Mouse (Mus musculus) kidney, embryonic 14.5 days (tissue): ENCODE results near the gene Sart3. TPM values are rescaled to one million over a fixed set of nuclear protein-coding genes. Genes with fewer than 3 reads are reported as not detected.

Source experiments
- ATAC-seq: fragments of 200-750 bp; cut with Nextera tagmentation; 2 replicates; pipeline ENCODE4 v1.8.0; 2017; ENCODE audit warnings: moderate number of reproducible peaks, mild to moderate bottlenecking, moderate TSS enrichment, moderate library complexity; ENCODE audit not compliant: low FRiP score, low TSS enrichment
- H3K27ac ChIP-seq: fragments of 300-500 bp; sonication (generic); 2 replicates; pipeline ENCODE4 v1.5.1; 2014; ENCODE audit warnings: low read depth, mild to moderate bottlenecking, low read length, moderate library complexity, mixed read lengths
- H3K27me3 ChIP-seq: fragments of 300-500 bp; sonication (generic); 2 replicates; pipeline ENCODE4 v1.6.1; 2014; ENCODE audit warnings: mild to moderate bottlenecking, low read length; ENCODE audit not compliant: control insufficient read depth, insufficient read depth
- H3K36me3 ChIP-seq: fragments of 300-500 bp; sonication (generic); 2 replicates; pipeline ENCODE4 v1.6.1; 2014; ENCODE audit warnings: low read length, mixed read lengths; ENCODE audit not compliant: control insufficient read depth, insufficient read depth
- H3K4me1 ChIP-seq: fragments of 300-500 bp; sonication (generic); 2 replicates; pipeline ENCODE4 v1.6.1; 2014; ENCODE audit warnings: low read length, mixed read lengths; ENCODE audit not compliant: control insufficient read depth, insufficient read depth
- H3K4me2 ChIP-seq: fragments of 300-500 bp; sonication (generic); replicated peaks from 2 replicates; pipeline ENCODE4 v1.6.1; 2014; ENCODE audit warnings: low read depth, mild to moderate bottlenecking, low read length
- H3K4me3 ChIP-seq: fragments of 300-500 bp; sonication (generic); 2 replicates; pipeline ENCODE4 v1.5.1; 2014; ENCODE audit warnings: mild to moderate bottlenecking, low read length
- H3K9ac ChIP-seq: fragments of 300-500 bp; sonication (generic); 2 replicates; pipeline ENCODE4 v1.6.1; 2014; ENCODE audit warnings: low read depth, mild to moderate bottlenecking, low read length, moderate library complexity
- H3K9me3 ChIP-seq: fragments of 300-500 bp; sonication (generic); 2 replicates; pipeline ENCODE4 v1.6.1; 2016; ENCODE audit warnings: low read length; ENCODE audit not compliant: control insufficient read depth
- WGBS: fragments of 180-500 bp; shearing (Covaris S2); extraction: QIAGEN DNeasy Blood & Tissue Kit; methylation state at CpG from one replicate; pipeline ENCODE4 v1.1.7; 2014; 5-methylcytosine and 5-hydroxymethylcytosine counted together
- polyA plus RNA-seq: library from polyadenylated mRNA; unstranded; fragments of >200 nt; fragmentation: Nextera tagmentation; extraction: Ambion mirVana; gene quantifications from 2 replicates; pipeline ENCODE4 v1.2.1, GENCODE M21; 2014

Sart3 gene
- polyA plus RNA-seq, 1 experiment from 2014 or later: 53.0 TPM

DNA sequence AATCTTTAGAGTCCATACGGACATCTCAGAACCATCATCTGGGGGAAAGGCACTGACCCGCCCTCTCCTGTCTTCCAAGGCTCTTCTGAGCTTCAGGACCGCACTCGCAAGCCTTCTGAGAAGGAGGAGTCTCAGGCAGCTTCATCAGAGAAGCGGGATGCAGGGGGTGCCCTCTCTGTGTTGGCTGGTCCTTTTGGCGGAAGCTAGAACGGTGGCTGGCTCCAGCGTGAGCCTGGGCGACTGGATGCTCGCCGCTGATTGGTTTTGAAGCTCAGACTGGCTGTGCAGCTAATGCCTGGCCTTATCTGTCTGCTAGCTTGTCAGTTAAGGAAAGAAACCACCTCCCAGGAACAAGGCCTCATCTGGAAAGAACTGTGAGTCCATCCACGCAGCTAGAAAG is 45.1 kb downstream of the Sart3 start:
- Histone ChIP-seq H3K27me3 (no peaks in the 10 kb centered on the region), H3K36me3 (no peaks in the 10 kb centered on the region), H3K4me3 (no peak overlapping the region), H3K4me2 (no peak overlapping the region), H3K4me1 (no peaks in the 10 kb centered on the region), H3K9me3 (no peaks in the 10 kb centered on the region), H3K27ac (no peak overlapping the region), H3K9ac (no peak overlapping the region)
- WGBS: 65% methylated on average over 12 of the region's 12 CpGs
- no peak for ATAC-seq

DNA sequence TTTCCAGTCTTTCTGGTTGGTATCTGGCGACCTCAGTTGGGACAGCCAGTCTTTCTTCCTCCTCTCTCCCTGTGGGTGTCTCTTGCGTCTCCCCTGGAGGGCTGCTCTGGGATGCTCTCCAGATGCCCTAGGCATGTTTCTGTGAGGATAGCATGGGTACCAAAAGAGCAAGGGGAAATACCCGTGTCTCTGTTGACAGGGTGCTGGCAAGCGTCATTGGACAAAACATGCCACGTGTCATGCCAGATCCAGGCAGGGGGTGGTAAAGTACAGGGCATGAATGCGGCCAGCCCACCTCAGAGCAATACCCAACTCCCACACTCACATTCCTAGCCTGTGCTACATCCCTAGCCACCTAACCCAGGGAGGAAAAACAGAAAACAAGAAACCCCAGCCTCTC is 45.7 kb downstream of the Sart3 start:
- Histone ChIP-seq H3K4me2 (no peak overlapping the region), H3K27me3 (no peaks in the 10 kb centered on the region), H3K4me3 (no peak overlapping the region), H3K36me3 (no peaks in the 10 kb centered on the region), H3K9ac (no peak overlapping the region), H3K4me1 (no peaks in the 10 kb centered on the region), H3K9me3 (no peaks in the 10 kb centered on the region), H3K27ac (no peak overlapping the region)
- ATAC-seq: no peak
- WGBS: 80% methylated on average over 6 of the region's 6 CpGs

DNA sequence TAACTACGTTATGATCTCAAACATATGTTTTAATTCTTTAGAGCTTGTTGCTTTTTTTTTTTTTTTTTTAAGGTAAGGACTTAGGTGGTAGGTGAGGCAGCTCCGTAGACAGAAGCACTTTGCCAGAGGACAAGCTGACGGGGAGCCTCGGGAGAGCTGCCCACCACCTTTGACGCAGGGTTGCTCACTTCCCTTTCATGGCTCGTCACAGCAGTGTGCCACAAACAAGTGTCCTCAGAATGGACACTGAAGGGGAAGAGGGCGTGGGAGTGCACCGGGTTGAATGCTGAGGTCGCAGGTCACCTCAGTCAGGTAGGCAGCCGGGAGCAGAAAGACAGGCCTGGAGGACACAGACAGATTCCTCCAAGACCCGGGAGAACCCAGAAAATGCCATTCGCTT is 46.9 kb downstream of the Sart3 start:
- no peak overlapping the region for H3K4me3 ChIP-seq
- no peak for ATAC-seq
- no peaks in the 10 kb centered on the region for H3K27me3 ChIP-seq
- H3K9me3 ChIP-seq: no peaks in the 10 kb centered on the region
- H3K27ac ChIP-seq: no peak overlapping the region
- WGBS: 54% methylated on average over 12 of the region's 12 CpGs
- no peaks in the 10 kb centered on the region for H3K4me1 ChIP-seq
- H3K9ac ChIP-seq: no peak overlapping the region
- no peak overlapping the region for H3K4me2 ChIP-seq
- H3K36me3 ChIP-seq: no peaks in the 10 kb centered on the region

DNA sequence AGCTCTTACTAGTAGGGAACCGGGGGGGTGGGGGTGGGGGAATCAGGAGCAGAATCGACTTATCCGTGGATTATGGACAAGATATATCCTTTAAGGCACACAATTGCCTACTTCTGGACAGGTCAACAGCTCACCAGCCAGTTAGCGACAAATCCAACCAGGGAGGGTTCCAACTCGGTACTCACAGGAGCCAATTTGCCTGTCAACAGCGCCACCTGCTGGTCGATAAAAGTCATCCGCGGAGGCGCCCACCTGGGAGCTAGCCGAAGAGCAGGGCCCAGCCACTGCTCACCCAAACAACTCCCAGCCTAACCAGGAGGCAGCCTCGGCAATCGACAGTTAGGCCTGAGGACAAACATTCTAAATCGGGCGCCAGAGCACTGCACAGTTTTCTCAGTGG is 47.9 kb downstream of the Sart3 start, which contains the start of gene 1700069L16Rik:
Gene 1700069L16Rik, minus strand, starts transcription at position 327 of the 400 bp plus-strand sequence.
- Histone ChIP-seq H3K27ac (no peak within 1 kb of the TSS), H3K36me3 (no peaks in the 10 kb centered on the region), H3K9ac (no peak within 1 kb of the TSS), H3K4me1 (no peaks in the 10 kb centered on the region), H3K4me2 (no peak within 1 kb of the TSS), H3K9me3 (no peaks in the 10 kb centered on the region), H3K27me3 (no peaks in the 10 kb centered on the region), H3K4me3 (no peak within 1 kb of the TSS)
- WGBS: 1% methylated on average over 15 of the region's 15 CpGs
- ATAC-seq: peak; percentile 69; the same call in 1 of the 2 replicates

DNA sequence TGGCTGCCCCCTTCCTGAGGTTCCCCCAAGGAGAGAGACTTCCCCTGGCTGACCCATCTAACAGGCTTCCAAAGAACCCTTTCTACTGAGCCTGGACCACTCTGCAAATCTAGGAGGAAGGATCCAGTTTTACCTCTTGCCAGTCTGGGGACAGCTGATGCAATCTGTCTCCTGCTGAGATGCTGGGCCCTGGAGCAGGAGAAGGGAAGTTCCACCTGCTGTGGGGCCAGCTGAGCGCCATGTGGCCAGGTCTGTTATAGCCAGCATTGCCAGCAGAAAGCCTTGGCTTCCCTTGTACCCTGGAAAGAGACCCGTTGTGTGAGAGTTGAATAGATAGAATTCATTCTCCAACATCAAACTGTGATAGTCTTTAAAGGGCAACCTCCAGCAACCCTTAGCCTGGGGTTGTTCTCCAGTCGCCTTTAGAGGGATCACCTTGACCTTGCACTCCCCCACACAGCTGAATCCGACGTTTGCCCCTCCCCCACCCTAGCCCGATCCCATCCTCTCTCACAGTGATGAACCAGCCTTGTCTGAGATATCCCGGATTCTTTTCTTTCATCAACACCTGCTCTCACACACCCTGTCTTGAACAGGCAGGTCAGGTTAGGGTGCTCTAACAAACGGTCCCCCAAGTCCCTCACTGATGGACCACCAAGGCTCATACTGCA is 48.6 kb downstream of the Sart3 start:
- ATAC-seq: no peak
- Histone ChIP-seq H3K9ac (no peak overlapping the region), H3K9me3 (no peaks in the 10 kb centered on the region), H3K36me3 (no peaks in the 10 kb centered on the region), H3K27ac (no peak overlapping the region), H3K27me3 (no peaks in the 10 kb centered on the region), H3K4me3 (no peak overlapping the region), H3K4me1 (no peaks in the 10 kb centered on the region), H3K4me2 (no peak overlapping the region)
- WGBS: 36% methylated on average over 8 of the region's 8 CpGs

DNA sequence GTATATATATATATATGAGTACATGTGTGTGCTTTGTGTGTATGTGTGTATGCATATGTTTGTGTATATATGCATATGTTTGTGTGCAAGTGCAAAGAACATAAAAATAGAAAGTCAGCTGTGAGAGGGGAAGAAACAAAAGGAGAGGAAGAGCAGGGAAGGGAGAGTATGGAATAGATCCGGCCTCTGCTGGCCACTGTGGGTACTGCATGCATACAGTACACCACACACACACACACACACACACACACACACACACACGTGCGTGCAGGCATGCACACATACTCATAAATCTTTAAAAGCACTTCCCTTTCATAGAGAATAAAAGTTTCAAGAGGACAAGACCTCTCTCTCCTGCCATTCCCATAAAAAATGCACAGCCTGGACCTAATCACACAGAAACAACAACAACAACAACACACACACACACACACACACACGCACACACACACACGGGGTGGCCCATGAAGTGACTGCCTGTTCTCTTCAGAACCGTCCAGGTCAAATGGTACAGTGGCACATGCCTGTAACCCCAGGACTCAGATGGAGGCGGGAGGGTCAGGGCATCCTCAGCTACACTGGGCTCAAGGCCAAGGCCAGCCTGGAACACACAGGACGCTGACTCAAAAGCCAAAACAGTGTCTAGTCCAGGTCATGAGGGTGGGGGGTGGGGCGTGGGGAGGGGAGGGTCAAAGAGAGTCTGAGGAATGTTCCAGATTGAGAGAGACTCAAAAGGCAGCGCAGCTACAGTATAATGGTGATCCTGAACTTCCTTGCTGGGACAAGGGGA is 49.9 kb downstream of the Sart3 start:
- no peak overlapping the region for H3K9ac ChIP-seq
- H3K36me3 ChIP-seq: no peaks in the 10 kb centered on the region
- H3K27me3 ChIP-seq: no peaks in the 10 kb centered on the region
- H3K4me1 ChIP-seq: no peaks in the 10 kb centered on the region
- H3K9me3 ChIP-seq: no peaks in the 10 kb centered on the region
- H3K4me2 ChIP-seq: no peak overlapping the region
- 87% methylated on average over 10 of the region's 10 CpGs for WGBS
- no peak overlapping the region for H3K4me3 ChIP-seq
- ATAC-seq: no peak
- no peak overlapping the region for H3K27ac ChIP-seq

DNA sequence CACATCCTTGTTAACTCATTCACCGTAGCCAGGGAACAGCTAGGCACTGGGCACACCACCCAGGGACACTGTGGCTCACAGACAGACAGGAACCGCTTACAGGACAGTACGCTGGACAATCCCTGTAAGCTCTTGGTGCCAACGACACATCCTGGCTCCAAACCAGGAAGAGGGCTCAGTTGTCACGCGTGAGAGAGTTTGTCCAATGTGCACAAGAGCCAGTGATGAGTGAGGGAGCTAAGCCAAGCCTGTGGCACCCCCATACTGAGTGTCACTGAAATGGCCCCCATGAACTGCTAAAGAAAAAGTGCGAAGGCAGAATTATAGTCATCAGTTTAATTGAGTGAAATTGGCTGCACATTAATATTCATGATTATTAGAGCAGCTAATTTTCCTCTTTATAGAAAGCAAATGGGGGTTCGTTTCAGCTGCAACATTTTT is 53.1 kb downstream of the Sart3 start:
- Histone ChIP-seq H3K27ac (no peak overlapping the region), H3K27me3 (no peaks in the 10 kb centered on the region), H3K4me3 (no peak overlapping the region), H3K9ac (no peak overlapping the region), H3K4me1 (no peaks in the 10 kb centered on the region), H3K4me2 (no peak overlapping the region), H3K9me3 (no peaks in the 10 kb centered on the region), H3K36me3 (no peaks in the 10 kb centered on the region)
- ATAC-seq: no peak
- WGBS: 83% methylated on average over 8 of the region's 8 CpGs

DNA sequence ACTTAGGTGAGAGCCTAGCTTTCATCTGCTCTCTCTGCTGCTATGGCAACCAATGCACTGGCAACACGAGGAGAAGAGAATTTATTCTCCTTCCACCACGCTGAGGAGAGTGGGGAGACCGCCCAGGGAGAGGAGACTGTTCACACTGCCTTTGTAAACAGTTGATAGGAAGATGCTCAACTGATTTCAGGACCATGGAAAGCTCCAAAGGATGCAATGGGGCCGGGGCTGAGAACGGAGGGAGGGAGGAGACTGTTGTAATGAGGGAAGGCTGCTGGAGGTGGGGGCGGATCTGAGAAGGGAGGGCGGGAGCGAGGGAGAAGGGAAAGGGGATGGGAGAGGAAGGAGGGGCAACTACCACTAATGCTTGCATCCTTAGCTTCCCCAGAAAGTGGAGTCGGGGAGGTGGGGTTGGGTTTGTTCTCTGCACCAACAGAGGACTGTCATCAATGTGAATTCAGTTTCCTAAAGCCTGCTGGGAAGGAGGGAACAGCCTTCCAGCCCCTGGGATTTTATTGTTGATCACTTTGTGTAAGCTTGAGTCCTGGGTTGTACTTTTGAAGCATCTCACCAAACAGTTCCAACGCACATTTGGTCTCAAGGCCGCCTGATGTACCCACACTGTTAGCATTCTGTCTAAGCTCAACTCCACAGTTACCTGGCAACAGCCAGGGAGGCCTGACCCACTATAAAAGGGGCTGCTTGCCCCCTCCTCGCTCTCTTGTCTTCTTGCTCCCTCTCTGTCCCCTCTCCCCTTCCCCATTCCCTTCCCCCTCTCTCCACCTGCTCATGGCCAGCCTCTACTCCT is 55.5 kb downstream of the Sart3 start:
- no peak overlapping the region for H3K4me3 ChIP-seq
- no peaks in the 10 kb centered on the region for H3K36me3 ChIP-seq
- no peak overlapping the region for H3K9ac ChIP-seq
- no peaks in the 10 kb centered on the region for H3K4me1 ChIP-seq
- no peak overlapping the region for H3K27ac ChIP-seq
- peak; percentile 80 for ATAC-seq
- no peaks in the 10 kb centered on the region for H3K9me3 ChIP-seq
- no peaks in the 10 kb centered on the region for H3K27me3 ChIP-seq
- H3K4me2 ChIP-seq: no peak overlapping the region
- 10% methylated on average over 11 of the region's 12 CpGs for WGBS
